Mouse (Mus musculus) heart, postnatal 0 days (tissue): ENCODE data around the gene Nkrf.

ENCODE experiments used
- CTCF ChIP-seq: IDR thresholded peaks from 2 replicates; pipeline ENCODE4 v1.5.1; 2016; ENCODE audit warnings: antibody characterized with exemption, control low read depth, low read depth
- EP300 ChIP-seq: IDR thresholded peaks from 2 replicates; pipeline ENCODE4 v1.6.1; 2016; ENCODE audit warnings: antibody characterized with exemption, low read depth

- TF ChIP-seq EP300 = no peak
- TF ChIP-seq CTCF = no peak
Observed at GRCm38 (mm10) chrX:36843346-36843990, 59.2 kb downstream of the Nkrf start.
